Mouse (Mus musculus): ENCODE data around the gene 1500009L16Rik.

- TF ChIP-seq CTCF (IDR thresholded peaks at IDR 0.05; ENCODE audit: low read depth), result peak; percentile 41
- TF ChIP-seq EP300 (IDR thresholded peaks at IDR 0.05; ENCODE audit: low read depth), result no peak
These were observed 1.8 kb downstream of the 1500009L16Rik start for GRCm38 (mm10) chr10:83724351-83725059.

Data from heart, postnatal 0 days (tissue).